Mouse (Mus musculus): ENCODE measurements around the gene Ilf3.
A peak's percentile ranks its signal among the peaks of the same experiment; 100 is the strongest.

The Ilf3 gene

DNA sequence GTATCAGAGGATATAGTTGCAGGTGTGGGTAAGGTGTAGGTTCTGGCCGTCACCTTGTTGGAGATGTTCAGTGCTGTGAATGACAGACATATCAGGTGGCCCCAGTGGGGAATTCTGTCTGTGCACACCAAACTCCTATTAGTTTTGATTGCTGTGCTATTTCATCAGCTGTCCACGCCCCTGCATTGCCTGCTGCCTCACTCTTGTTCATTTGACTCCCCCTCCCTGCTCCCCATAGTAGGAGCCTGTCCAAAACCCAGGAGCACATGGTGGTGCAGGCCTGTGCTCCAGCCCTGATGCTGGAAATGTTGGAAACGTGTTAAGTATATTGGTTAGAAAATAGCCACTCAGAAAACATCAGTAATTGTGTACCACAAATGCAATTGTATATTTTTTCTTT, 71.8 kb downstream of the Ilf3 start:
- no peak for DNase-seq (ENCODE audit: low read depth)

DNA sequence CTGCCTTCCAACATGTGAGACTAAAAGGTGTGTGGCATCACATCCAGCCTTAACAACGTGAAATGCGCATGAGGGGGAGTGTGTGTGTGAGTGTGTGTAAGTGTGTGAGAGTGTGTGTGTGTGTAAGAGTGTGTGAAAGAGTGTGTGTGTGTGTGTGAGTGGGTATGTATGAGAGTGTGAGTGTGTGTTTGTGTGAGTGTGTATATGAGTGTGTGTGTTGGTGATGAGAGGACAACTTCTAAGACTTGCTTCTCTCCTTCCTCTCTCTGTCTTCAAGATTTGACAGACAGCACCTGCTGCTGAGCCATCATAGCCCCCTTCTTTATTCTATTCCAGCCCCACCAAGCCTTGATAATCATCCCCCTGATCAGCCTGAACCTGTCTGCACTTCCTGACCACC, 72.2 kb downstream of the Ilf3 start:
- no peak for DNase-seq (ENCODE audit: low read depth)

DNA sequence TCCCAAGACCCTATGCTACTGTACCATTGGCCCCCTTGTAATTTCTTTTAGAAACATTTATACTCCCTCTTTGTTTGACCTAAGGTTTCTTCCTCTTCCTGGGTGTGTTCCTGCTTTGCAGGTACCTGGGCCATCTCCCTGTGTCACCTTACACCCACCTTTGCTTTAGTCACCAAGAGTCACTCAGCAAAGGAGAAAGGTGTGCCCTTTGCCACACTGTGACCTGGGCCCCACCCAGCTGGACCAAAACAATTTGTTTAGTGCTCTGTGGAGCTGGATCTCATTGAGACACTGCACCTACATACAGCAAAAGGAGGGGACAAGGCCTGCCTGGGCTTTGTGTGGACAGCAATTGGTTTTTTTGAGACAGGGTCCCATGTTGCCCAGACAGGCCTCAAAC, 72.7 kb downstream of the Ilf3 start:
- DNase-seq (ENCODE audit: low read depth), result no peak

DNA sequence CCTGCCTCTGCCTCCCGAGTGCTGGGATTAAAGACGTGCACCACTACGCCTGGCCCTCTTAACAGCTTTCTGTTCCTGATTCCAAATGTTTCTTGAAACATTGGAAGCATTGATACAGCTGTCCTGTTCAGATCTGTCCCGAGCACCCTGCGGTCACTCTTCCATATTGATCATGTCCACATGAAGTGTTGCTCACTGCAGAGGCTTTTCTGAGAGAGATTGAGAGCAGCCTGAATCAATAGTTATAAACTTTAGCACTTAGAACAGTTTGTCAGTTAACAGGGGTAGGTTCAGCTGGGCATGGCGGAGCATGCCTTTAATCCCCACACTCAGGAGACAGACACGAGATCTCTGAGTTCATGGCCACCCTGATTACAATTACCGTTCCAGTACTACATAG, 76.2 kb downstream of the Ilf3 start:
- DNase-seq (ENCODE audit: low read depth), result no peak

DNA sequence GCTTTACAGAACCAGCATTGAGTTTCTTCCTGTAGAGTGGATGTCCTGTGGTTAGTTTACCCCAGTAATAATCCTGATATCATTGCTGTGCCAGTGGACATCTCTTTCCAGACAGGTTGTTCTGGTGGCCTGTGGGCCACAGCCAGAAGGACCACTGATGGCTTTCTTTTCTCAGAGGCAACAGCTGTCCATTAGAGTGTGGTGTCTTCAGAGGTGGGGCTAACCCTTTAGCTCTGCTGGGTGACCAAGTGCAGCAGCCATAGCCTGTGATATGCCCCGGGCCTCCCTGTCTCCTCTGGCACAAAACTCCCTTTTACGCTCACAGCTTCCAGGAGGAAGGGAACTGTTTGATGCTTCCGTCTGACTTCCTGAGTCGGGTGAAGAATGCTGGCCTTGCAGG, 76.9 kb downstream of the Ilf3 start:
- no peak for DNase-seq (ENCODE audit: low read depth)

DNA sequence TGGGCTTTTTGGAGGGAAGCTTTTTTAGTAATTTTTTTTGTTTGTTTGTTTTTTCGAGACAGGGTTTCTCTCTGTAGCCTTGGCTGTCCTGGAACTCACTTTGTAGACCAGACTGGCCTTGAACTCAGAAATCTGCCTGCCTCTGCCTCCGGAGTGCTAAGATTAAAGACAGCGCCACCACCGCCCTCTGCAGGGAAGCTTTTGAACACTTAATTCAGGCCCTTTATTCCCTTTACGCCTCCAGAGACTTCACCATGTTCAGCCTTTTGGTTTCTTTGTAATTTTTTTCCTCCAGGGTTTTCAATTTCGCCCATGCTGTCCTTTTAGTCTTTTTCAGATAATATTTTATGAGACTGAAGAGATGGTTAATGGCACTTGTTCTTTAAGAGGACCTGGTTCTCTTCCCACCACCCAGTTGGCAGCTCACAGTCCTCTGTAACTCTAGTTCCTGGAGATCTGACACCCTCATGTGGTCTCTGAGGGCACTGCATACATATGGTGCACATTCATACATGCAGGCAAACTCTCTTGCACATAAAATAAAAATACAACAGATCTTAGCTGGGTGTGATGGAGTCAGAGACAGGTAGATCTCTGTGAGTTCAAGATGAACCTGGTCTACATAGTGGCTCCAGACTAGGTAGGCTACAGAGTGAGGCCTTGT, 77.5 kb downstream of the Ilf3 start:
- DNase-seq (ENCODE audit: low read depth), result no peak

DNA sequence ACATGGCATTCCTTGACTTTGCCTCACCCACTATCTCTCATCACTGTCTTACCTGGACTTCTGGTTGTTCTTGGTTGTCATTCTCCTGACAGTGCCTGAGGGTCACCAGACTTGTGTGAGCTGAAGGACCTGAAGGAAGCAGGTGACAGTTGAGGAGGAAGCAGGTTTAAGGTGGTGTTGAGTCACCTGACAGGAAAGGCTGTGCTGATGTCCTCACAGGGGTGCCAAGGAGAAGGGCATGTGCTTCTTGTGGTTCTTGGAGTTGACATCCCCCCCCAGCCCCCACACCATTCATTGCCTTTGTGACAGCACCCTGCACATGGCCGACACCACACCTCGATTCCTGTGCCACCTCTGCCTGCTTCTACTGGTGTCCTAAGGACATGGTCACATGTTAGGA, 80.1 kb downstream of the Ilf3 start:
- DNase-seq (ENCODE audit: low read depth), result no peak

DNA sequence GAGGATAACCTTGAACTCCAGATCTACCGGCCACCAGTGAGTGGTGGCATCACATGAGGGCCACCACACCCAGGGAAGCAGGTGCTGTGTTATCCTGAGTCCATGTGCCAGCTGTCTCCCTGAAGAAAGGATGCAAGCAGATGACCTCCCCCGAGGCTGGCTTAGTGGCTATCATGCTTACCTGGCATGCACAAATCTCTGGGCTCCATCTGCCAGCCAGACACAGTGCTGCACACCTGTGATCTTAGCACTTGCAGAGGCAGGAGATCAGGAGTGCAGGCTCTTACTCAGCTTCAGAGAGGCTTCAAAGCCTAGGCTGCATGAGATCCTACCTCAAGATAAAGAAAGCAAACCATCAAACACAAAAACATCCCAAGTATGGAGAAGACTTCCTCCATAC, 82.0 kb downstream of the Ilf3 start:
- DNase-seq (ENCODE audit: low read depth), result no peak

DNA sequence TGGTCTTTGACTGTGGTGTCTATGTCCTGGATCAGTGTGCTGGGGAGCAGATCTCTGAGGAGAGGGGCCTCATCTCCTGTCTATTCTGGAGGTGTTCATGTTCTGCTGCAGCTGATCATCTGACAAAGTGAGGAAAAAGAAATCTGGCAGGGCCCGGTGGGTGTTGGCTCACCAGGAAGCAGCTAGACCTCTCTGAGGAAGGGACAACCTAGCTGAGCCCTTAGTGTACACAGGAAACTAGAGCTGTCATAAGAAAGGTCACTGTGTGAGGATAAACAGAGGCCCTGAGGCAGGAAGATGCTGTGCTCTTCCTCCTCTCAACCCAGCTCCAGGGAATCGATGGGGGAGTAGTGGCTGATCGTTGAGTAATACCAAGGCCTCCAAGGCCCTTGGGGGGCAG, 82.6 kb downstream of the Ilf3 start:
- peak; percentile 61 for DNase-seq (ENCODE audit: low read depth)

DNA sequence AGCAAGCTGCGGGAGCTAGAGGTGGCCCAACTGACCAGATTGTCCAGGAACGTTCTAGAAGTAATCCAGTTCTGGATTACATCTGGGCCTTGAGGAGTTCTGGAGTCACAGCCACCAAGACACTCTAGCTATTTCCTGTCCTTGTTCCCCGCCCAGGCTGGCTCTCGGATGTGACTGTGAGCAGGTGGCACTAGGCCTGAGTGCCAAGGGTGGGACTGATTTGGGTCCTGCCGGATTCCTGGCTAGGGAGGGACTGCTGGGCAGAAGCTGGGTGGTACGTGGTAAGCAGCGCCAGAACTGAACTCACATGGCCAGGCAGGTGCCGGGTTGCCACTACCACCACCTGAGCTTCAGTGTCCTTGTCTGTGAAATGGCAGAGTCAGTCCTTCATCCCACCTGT, 83.7 kb downstream of the Ilf3 start:
- peak; percentile 43 for DNase-seq (ENCODE audit: low read depth)

DNA sequence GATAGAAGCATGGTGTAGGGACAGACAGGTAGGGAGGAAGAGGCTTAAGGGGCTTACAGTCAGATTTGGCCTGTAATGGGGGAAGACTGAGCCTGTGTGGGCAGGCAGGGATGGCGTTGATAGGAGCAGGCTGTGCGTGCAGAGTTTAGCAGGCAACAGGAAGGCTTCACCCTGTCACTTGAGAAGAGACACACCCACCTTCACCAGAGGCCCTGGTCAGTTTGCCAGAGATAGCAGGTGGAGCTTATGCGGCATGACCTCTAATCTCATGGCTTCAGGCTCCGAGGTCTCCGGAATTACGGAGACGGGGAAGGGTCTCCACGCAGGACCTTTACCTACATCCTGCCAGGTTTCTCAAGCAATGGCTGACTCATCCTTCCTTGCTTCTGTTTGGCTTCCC, 84.2 kb downstream of the Ilf3 start:
- DNase-seq (ENCODE audit: low read depth), result no peak

DNA sequence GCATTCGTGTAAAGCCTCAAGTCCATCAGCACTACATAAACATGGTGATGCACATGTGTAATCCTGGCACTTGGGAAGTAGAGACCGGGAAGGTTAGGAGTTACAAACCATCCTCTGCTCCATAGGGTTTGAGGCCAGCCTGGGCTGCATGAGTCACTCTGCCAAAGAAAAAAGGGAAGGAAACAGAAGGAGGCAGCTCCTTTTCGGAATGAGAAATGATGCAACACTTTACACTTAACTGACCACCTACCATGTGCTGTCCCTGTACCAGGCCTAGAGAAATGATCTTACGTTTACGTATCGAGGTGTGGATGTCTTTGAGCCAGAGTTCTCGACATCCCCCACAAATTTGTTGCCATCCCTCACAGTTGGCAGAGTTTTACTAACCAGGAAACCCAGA, 85.3 kb downstream of the Ilf3 start:
- DNase-seq (ENCODE audit: low read depth), result no peak

DNA sequence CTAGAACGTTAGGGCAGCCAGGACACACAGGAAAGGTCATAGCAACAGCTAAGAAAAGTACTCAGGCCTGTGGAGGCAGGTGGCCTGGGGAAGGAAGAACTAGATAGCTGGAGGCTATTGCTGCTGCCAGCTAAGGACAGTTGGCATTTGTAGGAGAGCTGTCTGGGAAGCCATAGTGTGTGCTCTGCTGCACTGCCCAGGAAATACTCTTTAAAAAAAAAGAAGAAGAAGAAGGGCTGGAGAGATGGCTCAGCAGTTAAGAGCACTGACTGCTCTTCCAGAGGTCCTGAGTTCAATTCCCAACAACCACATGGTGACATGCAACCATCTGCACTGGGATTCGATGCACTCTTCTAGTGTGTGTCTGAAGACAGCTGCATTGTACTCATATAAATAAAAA, 85.8 kb downstream of the Ilf3 start:
- DNase-seq (ENCODE audit: low read depth), result no peak

DNA sequence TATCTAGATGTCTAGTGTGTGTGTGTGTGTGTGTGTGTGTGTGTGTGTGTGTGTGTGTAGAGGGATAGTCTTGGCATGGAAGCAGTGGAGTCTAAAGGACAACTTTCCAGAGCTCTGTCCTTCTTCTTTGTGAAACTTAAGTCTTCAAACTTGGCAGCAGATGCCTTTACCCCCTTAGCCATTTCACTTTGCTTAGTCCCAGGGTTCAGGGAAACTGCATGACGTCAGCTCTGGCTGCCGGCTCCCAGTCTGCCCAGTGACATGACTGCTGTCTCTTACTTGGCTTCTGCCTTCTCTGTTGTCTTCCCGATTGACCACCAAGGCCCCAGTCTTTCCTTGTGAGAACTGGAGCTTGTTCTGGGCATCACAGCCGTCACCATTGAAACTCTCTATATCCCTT, 86.9 kb downstream of the Ilf3 start:
- DNase-seq (ENCODE audit: low read depth), result no peak

Data from induced T-regulatory cell, adult 2 months (primary cell).